Mouse (Mus musculus): ENCODE results near the gene Plekho2. TPM values are rescaled to one million over a fixed set of nuclear protein-coding genes. Genes with fewer than 3 reads are reported as not detected.

Gene Plekho2
- total and polyA plus RNA-seq, 2 experiments from 2014 or later: 8.3 to 21.0 TPM

DNA sequence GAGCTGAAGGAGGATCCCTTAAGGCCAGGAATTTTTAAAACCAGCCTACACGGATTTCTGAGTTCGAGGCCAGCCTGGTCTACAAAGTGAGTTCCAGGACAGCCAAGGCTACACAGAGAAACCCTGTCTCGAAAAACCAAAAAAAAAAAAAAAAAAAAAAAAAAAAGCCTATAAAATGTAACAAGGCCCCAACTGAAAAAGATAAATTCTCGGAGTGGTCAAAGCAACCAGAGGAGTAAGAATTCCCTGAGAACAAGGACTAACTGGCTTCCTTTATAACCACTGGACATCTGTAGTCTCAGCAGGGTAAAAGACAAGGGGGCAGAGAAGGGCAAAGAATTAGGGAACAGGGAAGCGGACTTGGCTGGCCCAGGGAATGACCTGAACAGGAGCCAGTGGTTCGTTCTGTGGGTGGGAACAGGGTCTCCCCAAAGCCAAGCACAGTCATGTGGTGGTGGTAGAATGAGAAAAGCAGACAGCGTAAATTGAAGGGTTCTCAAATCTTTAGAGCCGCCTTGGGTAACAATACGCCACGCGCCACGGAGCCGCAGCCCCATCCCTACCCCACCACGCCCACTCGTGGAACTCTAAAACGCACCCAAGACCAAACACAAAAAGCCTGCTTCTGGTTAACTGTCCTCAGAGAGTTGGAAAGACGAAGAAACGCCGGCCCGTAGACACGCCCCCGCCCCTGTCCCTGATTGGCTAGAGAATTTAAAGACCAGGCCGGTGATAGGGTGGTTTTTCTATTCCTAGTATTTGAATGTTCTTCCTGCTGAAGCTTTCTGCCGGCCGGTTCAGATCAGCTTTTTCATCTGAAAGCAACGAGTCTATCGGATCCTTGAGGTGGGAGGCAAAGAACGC, 6.8 kb upstream of the Plekho2 start, which contains the start of gene Pif1:
Pif1 (plus strand) TSS at position 755 of the 864 bp plus-strand sequence.
- Histone ChIP-seq H3K27me3 (ENCODE audit: control insufficient read depth, insufficient read depth, low read length) (no peaks in the 10 kb centered on the region), H3K27ac (ENCODE audit: low read depth) (peak within 1 kb of the TSS; percentile 52; the same call in 1 of the 2 replicates), H3K4me3 (ENCODE audit: low read depth, low read length) (peak within 1 kb of the TSS; percentile 69), H3K9me3 (replicated peaks; ENCODE audit: control insufficient read depth, low read length) (no peaks in the 10 kb centered on the region), H3K4me1 (ENCODE audit: control insufficient read depth, insufficient read depth) (peaks cover 14% of the 10 kb centered on the region; the same call in 1 of the 2 replicates), H3K36me3 (replicated peaks; ENCODE audit: control insufficient read depth, insufficient read depth, low read length) (0 out of 2 replicates have a peak, but pooled peaks cover 7% of the 10 kb centered on the region), H3K9ac (replicated peaks; ENCODE audit: low read depth, low read length) (peak within 1 kb of the TSS; percentile 58), H3K4me2 (ENCODE audit: low read depth, low read length) (peak within 1 kb of the TSS; percentile 92)
- ATAC-seq (ENCODE audit: insufficient read depth, low read depth) (peak; percentile 82), DNase-seq (ENCODE audit: low spot score) (peak; percentile 87)
- TF ChIP-seq CTCF (IDR thresholded peaks at IDR 0.05; ENCODE audit: low read depth): no peak
- WGBS: 11% methylated on average over 28 of the region's 28 CpGs

DNA sequence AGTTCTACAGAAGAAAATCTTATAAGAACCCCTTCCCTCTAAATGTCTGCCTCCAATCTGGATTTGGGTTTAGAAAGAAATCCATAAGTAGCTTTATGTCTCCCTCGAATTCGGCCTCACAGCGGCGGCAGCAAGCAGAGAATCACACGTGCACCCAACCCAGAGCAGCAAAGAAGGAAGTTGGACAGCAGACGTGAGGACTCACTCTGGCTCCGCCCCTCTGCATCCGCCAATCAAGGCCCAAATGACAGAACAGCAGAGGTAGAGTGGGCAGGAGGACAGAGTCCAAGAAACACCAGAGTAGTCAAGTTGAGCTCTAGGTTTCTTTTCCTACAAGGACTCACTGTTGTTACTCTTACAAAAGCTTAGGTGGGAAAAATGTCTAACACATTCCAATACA, 3.2 kb upstream of the Plekho2 start:
- no peak overlapping the region for H3K9ac ChIP-seq (replicated peaks; ENCODE audit: low read depth, low read length)
- no peak overlapping the region for H3K27ac ChIP-seq (ENCODE audit: low read depth)
- H3K9me3 ChIP-seq (replicated peaks; ENCODE audit: control insufficient read depth, low read length): no peaks in the 10 kb centered on the region
- WGBS: 21% methylated on average over 8 of the region's 8 CpGs
- DNase-seq (ENCODE audit: low spot score) (no peak), ATAC-seq (ENCODE audit: insufficient read depth, low read depth) (no peak)
- no peaks in the 10 kb centered on the region for H3K36me3 ChIP-seq (replicated peaks; ENCODE audit: control insufficient read depth, insufficient read depth, low read length)
- no peaks in the 10 kb centered on the region for H3K27me3 ChIP-seq (ENCODE audit: control insufficient read depth, insufficient read depth, low read length)
- no peak overlapping the region for H3K4me3 ChIP-seq (ENCODE audit: low read depth, low read length)
- TF ChIP-seq EP300 (IDR thresholded peaks at IDR 0.05; ENCODE audit: low read depth) (no peak), CTCF (IDR thresholded peaks at IDR 0.05; ENCODE audit: low read depth) (no peak)
- no peak overlapping the region for H3K4me2 ChIP-seq (ENCODE audit: low read depth, low read length)
- H3K4me1 ChIP-seq (ENCODE audit: control insufficient read depth, insufficient read depth): peaks cover 7% of the 10 kb centered on the region; the same call in 1 of the 2 replicates

- H3K4me1 ChIP-seq (ENCODE audit: control insufficient read depth, insufficient read depth): peaks cover 18% of the 10 kb centered on the region
- peak; percentile 56 for ATAC-seq (ENCODE audit: insufficient read depth, low read depth)
- H3K4me3 ChIP-seq (ENCODE audit: low read depth, low read length): peak overlapping the region; percentile 72
- H3K9ac ChIP-seq (replicated peaks; ENCODE audit: low read depth, low read length): no peak overlapping the region
- 8% methylated on average over 23 of the region's 29 CpGs for WGBS
- H3K36me3 ChIP-seq (replicated peaks; ENCODE audit: control insufficient read depth, insufficient read depth, low read length): no peaks in the 10 kb centered on the region
- H3K9me3 ChIP-seq (replicated peaks; ENCODE audit: control insufficient read depth, low read length): no peaks in the 10 kb centered on the region
- H3K4me2 ChIP-seq (ENCODE audit: low read depth, low read length): peak overlapping the region; percentile 72
- DNase-seq (ENCODE audit: low spot score): peak; percentile 93
- TF ChIP-seq CTCF (IDR thresholded peaks at IDR 0.05; ENCODE audit: low read depth): peak; percentile 99
- no peak for TF ChIP-seq EP300 (IDR thresholded peaks at IDR 0.05; ENCODE audit: low read depth)
- H3K27me3 ChIP-seq (ENCODE audit: control insufficient read depth, insufficient read depth, low read length): no peaks in the 10 kb centered on the region
- H3K27ac ChIP-seq (ENCODE audit: low read depth): peak overlapping the region; percentile 70
Measured at GRCm38 (mm10) chr9:65580401-65581256, 789 bp upstream of the Plekho2 start.

DNA sequence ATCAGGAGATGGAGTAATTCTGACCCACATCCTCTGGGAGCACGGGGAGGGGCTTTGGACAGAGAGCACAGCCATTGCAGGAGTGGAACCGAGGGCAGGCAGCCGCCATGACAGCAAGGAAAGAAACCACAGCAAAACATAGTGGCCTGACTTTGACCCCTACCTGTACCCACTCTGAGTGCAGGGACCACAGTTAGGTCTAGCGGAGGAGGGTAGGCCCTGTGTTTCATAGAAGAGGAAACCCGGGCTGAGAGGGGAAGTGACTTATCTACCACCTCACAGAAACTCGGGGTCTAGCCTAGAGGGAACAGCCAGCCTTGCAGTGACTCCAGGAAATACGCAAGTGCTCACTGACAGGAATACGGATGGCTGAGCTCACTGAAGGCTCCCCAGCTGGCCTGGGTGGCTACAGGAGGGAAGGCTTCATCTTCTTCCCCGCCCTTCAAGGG, 1.0 kb downstream of the Plekho2 start:
- DNase-seq (ENCODE audit: low spot score): peak; percentile 37
- peak overlapping the region; percentile 72 for H3K4me2 ChIP-seq (ENCODE audit: low read depth, low read length)
- TF ChIP-seq CTCF (IDR thresholded peaks at IDR 0.05; ENCODE audit: low read depth) (no peak), EP300 (IDR thresholded peaks at IDR 0.05; ENCODE audit: low read depth) (no peak)
- peaks cover 27% of the 10 kb centered on the region for H3K4me1 ChIP-seq (ENCODE audit: control insufficient read depth, insufficient read depth)
- peak overlapping the region; percentile 72 for H3K4me3 ChIP-seq (ENCODE audit: low read depth, low read length)
- H3K9me3 ChIP-seq (replicated peaks; ENCODE audit: control insufficient read depth, low read length): no peaks in the 10 kb centered on the region
- peak overlapping the region; percentile 69 for H3K27ac ChIP-seq (ENCODE audit: low read depth)
- 49% methylated on average over 9 of the region's 9 CpGs for WGBS
- H3K27me3 ChIP-seq (ENCODE audit: control insufficient read depth, insufficient read depth, low read length): no peaks in the 10 kb centered on the region
- H3K9ac ChIP-seq (replicated peaks; ENCODE audit: low read depth, low read length): peak overlapping the region; percentile 62; the same call in 1 of the 2 replicates
- H3K36me3 ChIP-seq (replicated peaks; ENCODE audit: control insufficient read depth, insufficient read depth, low read length): no peaks in the 10 kb centered on the region
- no peak for ATAC-seq (ENCODE audit: insufficient read depth, low read depth)

DNA sequence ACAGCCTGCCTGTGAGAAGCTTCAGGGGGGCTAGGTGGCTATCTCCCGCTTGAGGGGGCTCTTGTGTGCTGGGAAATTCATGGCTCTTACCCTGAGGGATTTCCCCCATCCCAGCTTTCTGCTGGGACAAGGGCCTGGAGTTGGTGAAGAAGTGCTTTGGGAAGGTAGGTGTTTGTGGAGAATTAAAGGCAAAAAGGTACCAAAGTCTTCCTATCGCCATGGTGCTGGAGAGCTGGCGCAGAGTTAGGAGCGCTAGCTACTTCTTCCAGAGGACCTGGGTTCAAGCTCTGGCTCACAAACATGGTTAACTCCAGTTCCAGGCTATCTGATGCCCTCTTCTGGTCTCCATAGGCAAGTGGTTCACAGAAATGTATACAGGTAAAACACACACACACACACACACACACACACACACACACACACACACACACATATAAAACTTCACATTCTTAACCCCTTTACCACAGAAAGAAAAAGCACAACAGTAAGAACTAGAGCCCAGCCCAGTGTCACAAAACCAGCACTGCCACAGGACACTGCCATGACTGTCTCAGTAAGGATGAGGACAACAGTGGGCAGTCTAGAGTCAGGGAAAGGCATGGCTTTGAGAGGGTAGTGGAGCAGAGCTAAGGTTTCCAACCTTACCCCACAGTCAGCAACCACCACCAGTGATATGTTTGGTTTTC, 2.2 kb downstream of the Plekho2 start:
- H3K9me3 ChIP-seq (replicated peaks; ENCODE audit: control insufficient read depth, low read length): no peaks in the 10 kb centered on the region
- no peak overlapping the region for H3K4me3 ChIP-seq (ENCODE audit: low read depth, low read length)
- H3K36me3 ChIP-seq (replicated peaks; ENCODE audit: control insufficient read depth, insufficient read depth, low read length): peaks cover 8% of the 10 kb centered on the region
- peak overlapping the region; percentile 72; the same call in 1 of the 2 replicates for H3K4me2 ChIP-seq (ENCODE audit: low read depth, low read length)
- H3K27me3 ChIP-seq (ENCODE audit: control insufficient read depth, insufficient read depth, low read length): no peaks in the 10 kb centered on the region
- peak overlapping the region; percentile 58 for H3K27ac ChIP-seq (ENCODE audit: low read depth)
- peaks cover 27% of the 10 kb centered on the region for H3K4me1 ChIP-seq (ENCODE audit: control insufficient read depth, insufficient read depth)
- ATAC-seq (ENCODE audit: insufficient read depth, low read depth) (no peak), DNase-seq (ENCODE audit: low spot score) (no peak)
- WGBS: 90% methylated on average over 4 of the region's 4 CpGs
- TF ChIP-seq CTCF (IDR thresholded peaks at IDR 0.05; ENCODE audit: low read depth) (no peak), EP300 (IDR thresholded peaks at IDR 0.05; ENCODE audit: low read depth) (no peak)
- H3K9ac ChIP-seq (replicated peaks; ENCODE audit: low read depth, low read length): 0 out of 2 replicates have a peak overlapping the region, but pooled peaks have one; percentile 40

All from heart, postnatal 0 days (tissue).